Comparison of ENCODE assay signal across 16 mouse cellular contexts in the genomic region with DNA sequence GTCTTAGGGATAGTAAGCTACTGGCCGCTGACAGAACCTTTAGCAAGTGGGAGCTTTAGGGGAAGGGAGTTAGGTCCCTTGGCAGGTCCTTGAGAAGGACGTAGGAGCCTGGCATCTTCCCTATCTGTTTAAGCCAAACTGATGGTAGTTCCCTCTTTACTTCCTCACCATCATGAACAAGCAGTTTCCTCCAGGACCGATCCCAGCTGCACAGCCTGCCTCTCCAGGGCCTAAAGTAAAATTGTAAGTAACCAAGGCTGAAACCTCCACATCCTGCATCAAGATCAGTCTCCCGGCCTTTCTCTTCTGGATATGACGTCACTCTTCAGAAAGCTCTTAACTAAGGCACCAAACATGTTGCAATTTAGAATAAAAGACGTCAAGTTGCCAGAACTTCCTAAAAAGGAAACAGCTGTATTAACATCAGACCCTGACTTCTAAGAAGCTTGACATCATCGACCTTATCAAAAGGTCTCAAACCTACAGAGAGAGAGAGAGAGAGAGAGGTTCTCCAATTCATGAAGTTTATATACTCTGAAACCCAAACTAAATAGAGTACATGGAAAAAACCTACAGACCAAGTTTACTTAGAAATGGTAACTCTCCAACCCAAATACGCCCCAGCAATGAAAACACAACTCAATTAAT.
"Had no signal": no experiment of that assay in that cellular context is flagged by ENCODE, and none has a peak within 500 bp of the region (broad histone marks: within the 10 kb centered on the region; RNA-seq: fewer than 3 reads in every experiment).

No protein-coding gene starts in this region.

- H3K9me3 ChIP-seq: limb, embryonic 10.5 days; liver, embryonic 15.5 days; midbrain, embryonic 10.5 days; neural tube, embryonic 15.5 days had no signal

- H3K4me2 ChIP-seq: liver, embryonic 11.5 days; liver, embryonic 15.5 days; neural tube, embryonic 15.5 days had no signal

- H3K9ac ChIP-seq: liver, embryonic 15.5 days; neural tube, embryonic 15.5 days had no signal

- H3K27ac ChIP-seq: left cerebral cortex, adult 2 months; limb, embryonic 10.5 days; liver, embryonic 15.5 days; macrophage; midbrain, embryonic 10.5 days; neural tube, embryonic 15.5 days; stomach, postnatal 0 days had no signal

- H3K4me1 ChIP-seq: liver, embryonic 15.5 days; neural tube, embryonic 15.5 days had no signal

- H3K4me3 ChIP-seq: left cerebral cortex, adult 2 months; limb, embryonic 10.5 days; liver, embryonic 15.5 days; midbrain, embryonic 10.5 days; myocyte; neural tube, embryonic 15.5 days had no signal

- H3K36me3 ChIP-seq: limb, embryonic 10.5 days; liver, embryonic 15.5 days; midbrain, embryonic 10.5 days; neural tube, embryonic 15.5 days had no signal

- DNase-seq: kidney, postnatal 25 days; lung, adult 2 months; lung, postnatal 10 days; midbrain, embryonic 14.5 days; right cerebral cortex, adult 18-20 months; right cerebral cortex, postnatal 25 days; thymus, postnatal 14 days had no signal

- H3K27me3 ChIP-seq: liver, embryonic 15.5 days; neural tube, embryonic 15.5 days had no signal
